Mouse (Mus musculus) lung, postnatal 0 days (tissue): ENCODE measurements around the gene Pgm5.

ENCODE experiments used
- CTCF ChIP-seq: IDR thresholded peaks from 2 replicates; pipeline ENCODE4 v1.5.1; 2016; ENCODE audit warnings: antibody characterized with exemption, mild to moderate bottlenecking
- EP300 ChIP-seq: IDR thresholded peaks from 2 replicates; pipeline ENCODE4 v1.6.1; 2016; ENCODE audit warnings: antibody characterized with exemption, mild to moderate bottlenecking, control low read depth

DNA sequence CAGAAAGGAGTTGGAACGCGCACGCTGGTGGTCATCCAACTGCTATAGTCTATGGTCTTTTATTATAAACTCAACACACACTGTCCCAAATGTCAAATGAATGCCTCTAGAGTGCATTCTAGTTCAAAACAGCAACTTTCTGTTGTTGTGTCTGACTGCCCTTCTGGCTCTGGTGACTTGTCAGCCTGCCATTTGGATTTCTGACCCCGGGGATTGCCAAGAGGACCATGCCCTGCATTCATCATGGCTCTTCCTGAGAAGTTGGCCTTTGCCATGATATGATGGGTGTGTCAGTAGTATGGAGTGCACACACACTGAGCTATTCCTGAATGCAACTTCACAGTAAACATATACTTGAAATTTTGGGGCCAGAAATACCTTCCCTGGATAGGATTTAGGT, 172.1 kb downstream of the Pgm5 start:
- TF ChIP-seq EP300 (no peak), CTCF (no peak)
